Mouse (Mus musculus) cerebellum, postnatal 25 days (tissue): ENCODE measurements at regions not wholly inside any gene's neighbourhood (a gene's known extent, or its start where the extent isn't known, plus 50 kb on each side); places are given as distances from the start of the nearest gene placed in this dataset.
A peak's percentile ranks its signal among the peaks of the same experiment; 100 is the strongest.

Experiments used
- DNase-seq, 2 experiments: peaks; one replicate each; pipeline ENCODE4 v3.0.0; 2021; ENCODE audit warnings: mixed read lengths in 2 of 2

GRCm38 (mm10) chr13:16498052-16498451, 486.4 kb downstream of the Inhba start:
- no peak for DNase-seq

- no peak for DNase-seq
Observed at GRCm38 (mm10) chr13:16512876-16513275, 501.2 kb downstream of the Inhba start.

GRCm38 (mm10) chr13:16515195-16515594, 503.5 kb downstream of the Inhba start:
- DNase-seq, result no peak

DNA sequence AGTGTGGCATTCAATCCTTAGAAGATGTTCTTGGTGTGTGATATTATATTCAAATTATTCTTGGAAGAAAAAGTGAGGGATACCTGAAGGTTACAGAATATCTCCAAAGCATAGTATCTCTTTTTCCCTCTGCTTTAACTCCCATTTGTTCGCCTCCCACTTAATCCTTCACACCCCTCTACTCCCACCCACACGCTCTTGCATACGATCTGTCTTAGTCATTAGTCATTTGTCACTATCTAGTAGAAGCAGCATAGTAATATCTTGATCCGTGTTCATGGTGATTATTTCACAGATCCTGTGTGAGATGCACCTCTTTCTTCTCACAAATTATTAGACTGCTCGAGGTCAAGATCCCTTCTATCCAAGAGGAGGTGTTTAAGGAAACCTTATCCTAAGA, 517.4 kb downstream of the Inhba start:
- no peak for DNase-seq

DNA sequence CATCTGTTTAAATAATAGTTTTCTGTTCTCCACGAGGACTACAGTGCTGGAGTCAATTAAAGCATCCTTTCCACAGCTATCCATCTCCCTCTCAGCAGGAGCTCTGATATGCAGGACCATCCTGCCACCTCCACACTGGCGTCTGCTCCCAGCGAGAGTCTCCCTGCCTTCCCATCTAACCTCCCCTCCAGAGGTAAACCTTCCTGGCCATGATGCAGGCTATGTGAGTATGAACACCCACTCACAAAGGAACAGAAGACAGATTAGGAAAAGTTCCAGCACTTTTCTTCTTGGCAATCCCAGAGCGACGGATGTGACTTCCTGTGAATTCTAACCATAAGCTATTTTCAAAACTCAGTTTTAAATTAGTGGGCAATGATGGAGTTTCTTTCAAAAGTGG, 532.1 kb downstream of the Inhba start:
- peak in 1 of 2 experiments; percentile 2 for DNase-seq

GRCm38 (mm10) chr13:16550060-16550459, 538.4 kb downstream of the Inhba start:
- no peak for DNase-seq

GRCm38 (mm10) chr13:16564988-16565387, 553.3 kb downstream of the Inhba start:
- no peak for DNase-seq

DNA sequence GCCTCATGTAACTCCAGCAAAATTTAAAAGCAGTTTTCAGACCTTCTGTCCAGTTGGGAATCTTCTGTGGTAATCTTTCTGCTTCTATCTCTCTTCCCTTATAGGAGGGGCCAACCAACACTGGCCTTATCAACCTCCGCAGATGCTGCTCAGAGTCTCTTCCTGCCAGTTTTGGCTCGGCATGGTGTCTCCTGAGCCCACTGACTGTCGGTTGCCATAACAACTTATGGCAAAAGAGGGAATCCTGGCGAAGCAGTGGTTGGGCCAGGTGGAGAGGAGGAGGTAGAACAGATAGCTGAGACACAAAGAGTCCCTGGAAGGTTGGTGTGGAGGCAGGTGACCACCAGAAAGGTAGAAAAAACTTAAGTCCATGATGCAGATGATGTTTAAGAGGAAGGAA, 562.4 kb downstream of the Inhba start:
- DNase-seq, result peak in 1 of 2 experiments; percentile 1

DNA sequence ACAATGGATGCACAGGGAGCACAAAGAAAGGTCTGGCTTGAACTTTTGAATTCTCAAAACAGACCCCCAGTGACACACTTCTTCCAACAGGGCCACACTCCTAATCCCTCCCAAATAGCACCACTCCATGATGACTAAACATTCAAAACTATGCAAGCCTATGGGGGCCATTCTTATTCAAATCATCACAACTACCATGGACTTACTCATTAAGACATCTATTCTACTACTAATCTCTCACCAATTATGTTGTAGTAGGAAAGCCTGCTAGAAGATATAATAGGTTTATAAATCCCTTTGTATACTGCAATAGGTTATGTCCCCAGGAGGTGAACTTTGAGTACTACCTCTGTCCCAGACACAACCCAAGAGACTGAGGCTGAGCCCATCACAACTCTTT, 574.6 kb downstream of the Inhba start:
- no peak for DNase-seq

DNA sequence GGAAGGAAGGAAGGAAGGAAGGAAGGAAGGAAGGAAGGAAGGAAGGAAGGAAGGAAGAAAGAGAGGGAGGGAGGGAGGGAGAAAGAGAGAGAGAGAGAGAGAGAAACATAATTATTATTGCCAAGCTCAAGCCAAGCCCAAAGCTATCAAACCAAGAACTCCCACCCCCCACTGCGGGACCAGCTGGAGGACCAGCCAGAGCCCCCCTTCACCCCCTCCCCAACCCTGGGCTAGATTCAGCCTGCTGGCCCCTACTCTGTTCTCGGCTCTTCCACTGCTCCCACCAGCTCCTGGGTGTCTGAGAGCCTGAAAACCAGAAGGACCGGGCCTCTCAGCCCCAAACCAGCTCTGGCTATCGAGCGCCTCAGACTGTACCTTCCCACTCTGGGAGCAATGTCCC, 608.1 kb downstream of the Inhba start:
- peak in 1 of 2 experiments; percentile 14 for DNase-seq

GRCm38 (mm10) chr13:16626584-16626983, 614.9 kb downstream of the Inhba start:
- no peak for DNase-seq

DNA sequence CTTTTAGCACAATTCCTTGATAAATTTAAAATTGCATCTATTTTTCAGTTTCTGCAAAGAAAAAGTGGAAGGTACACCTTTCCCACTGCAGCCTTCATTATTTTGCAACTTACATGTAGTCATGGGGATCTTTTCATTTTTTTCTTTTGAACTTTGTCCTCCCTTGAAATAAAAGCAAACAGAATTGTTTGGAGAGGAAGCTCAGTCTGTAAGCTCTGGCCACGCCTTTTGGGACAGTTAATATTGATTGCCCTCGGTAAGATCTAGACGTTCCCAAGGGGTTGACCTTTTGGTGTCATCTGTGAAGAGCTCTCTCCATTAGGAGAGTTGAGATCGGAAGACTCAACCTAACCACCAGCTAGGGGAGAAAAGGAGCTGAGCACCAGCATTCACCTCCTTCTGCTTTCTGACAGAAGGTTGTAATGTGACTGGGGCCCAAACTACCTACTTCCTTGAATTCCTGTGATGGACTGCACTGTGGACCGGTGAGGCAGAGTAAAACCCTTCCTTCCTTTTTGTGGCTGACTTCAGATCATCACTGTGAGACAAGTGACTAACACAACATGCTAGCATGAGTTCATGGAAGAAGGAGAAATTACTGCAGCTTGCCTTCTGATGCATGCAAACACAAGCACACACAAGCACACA, 621.9 kb downstream of the Inhba start:
- DNase-seq, result no peak

- no peak for DNase-seq
Observed at GRCm38 (mm10) chr13:16636251-16636650, 624.6 kb downstream of the Inhba start.

GRCm38 (mm10) chr13:16641611-16642449, 630.2 kb downstream of the Inhba start:
- DNase-seq, result no peak

DNA sequence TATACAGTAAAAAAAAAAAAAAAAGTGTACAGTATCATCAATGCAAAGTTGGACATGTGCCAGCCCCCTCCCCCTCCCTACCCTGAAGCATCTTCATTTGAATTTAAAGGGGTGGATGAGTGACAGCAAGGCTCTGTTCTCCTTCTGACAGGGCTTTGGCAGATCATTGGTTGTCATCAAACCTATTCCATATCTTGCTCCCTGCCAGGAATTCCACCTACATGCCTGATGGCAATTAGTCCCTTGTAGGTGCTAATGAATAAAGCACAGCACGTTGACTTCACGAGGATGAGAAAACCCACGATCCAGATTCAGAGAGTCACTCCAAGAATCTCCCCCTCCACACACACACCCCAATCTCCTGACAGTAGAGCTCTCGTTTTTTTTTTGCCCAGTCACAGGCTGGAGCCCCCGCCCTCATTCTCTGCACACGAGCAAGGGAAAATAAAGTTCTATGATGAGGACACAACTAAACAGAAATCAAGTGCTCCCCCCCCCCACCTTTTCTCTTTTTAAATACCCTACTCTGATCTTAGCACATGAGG, 630.9 kb downstream of the Inhba start:
- DNase-seq, result peak in 1 of 2 experiments; percentile 12

DNA sequence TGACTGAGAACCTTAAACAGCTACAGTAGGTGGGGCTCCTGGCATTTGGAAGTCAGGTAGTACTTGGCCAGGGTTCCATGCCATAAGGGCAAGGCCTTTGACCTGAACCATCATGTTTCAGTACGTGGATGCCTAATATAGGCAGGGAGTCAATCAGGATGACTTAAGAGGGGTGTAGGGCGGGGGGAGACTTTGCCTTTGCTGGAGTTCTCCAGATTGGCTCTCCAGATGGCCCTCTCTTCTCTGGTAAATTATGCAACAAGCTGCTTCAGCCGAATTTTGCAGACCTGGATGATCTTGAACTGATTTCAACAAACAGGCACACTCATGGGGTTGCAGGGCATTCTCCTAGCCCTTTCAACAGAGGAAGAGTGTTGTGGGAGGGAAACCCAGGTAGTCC, 633.7 kb downstream of the Inhba start:
- DNase-seq, result no peak

GRCm38 (mm10) chr13:16646056-16646455, 634.4 kb downstream of the Inhba start:
- DNase-seq, result no peak

GRCm38 (mm10) chr13:16646649-16647048, 635.0 kb downstream of the Inhba start:
- DNase-seq, result no peak

DNA sequence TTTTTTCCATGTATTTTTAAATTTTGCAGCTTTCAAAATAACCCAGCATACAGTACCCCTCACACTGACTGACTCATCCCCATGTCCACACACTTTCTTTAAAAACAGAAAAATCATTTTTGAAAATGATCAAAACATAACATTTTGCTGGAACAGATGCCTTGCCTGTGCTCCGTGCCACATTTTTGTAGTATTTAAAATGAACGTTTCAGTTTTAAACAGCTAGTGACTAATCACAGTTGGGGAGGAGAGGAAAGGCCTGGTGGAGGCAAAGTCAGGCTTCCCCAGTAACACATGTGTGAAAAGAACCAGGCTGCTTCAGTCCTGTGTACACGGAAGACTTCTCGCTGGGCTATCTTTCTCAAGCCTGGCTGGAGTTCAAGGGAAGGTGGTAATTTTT, 644.5 kb downstream of the Inhba start:
- DNase-seq, result no peak

DNA sequence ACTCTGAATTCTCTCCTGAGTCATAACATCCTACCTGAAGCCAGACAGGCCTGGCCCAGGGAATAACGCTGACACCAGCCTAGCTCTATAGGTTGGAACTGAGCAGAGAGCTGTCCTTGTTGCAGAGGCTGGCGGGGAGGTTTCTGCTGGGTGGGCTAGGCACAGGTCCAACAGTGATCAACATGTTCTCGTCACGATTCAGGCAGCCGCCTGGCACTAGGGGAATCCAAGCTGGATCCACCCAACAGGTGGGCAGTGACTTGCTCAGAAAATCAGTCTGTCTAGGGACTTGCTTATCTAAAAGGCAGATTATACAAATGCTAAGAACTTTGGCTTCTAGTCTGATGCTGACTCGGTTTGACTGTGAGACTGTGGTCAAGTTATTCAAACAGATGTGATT, 648.2 kb downstream of the Inhba start:
- no peak for DNase-seq

DNA sequence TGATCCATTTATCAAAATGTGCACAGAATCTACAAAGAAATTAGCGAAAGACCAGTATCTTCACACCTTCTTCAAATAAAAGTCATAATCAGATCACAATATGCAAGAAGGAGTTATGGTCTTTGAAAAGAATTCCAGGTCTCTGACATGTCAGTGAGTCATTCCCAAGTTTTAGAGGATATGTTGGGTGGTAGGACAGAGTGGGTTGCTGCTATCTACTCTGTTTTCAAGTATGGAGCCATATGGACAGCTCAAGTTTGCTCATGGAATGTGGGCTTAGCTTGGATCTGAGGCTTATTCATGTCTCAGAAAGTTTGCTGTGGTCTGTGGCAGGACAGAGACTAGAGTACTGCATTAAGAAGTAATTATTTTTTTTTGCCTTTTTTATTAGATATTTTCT, 657.0 kb downstream of the Inhba start:
- no peak for DNase-seq

DNA sequence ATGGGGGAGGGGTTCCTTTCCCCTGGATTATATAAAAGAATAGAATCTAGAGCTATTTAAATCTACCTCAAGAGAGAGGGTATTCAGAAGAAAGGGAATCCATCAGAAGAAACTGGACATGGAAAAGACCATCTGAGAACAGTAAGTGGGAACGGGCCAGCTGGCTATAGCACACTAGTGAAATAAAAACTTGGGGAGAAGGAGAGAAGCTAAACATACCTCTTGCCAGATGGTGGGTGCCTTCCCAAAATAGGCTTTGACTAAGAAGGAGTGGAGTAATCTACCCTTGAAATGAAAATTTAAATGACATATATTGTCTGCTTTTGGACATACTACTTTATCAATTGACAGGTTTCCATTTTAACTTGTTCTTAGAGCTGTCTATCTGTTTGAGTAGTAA, 657.6 kb downstream of the Inhba start:
- DNase-seq, result no peak

- DNase-seq, result no peak
Observed at GRCm38 (mm10) chr13:16670047-16670733, 658.5 kb downstream of the Inhba start.

GRCm38 (mm10) chr13:16670736-16671135, 659.1 kb downstream of the Inhba start:
- DNase-seq, result no peak
